Mouse (Mus musculus) heart, embryonic 14.5 days (tissue): ENCODE results near the gene 6430548M08Rik. TPM values are rescaled to one million over a fixed set of nuclear protein-coding genes. Genes with fewer than 3 reads are reported as not detected.
A peak's percentile ranks its signal among the peaks of the same experiment; 100 is the strongest.

Experiments used
- ATAC-seq: fragments of 200-750 bp; cut with Nextera tagmentation; 2 replicates; pipeline ENCODE4 v1.8.0; 2017; ENCODE audit warnings: low read depth, moderate TSS enrichment; ENCODE audit not compliant: insufficient number of reproducible peaks, insufficient read depth, low FRiP score
- H3K27ac ChIP-seq, 2 experiments: fragments of 200-500 bp in 1 of 2; fragments of 300-500 bp in 1 of 2; sonication (generic) in 1 of 2; replicated peaks in 1 of 2; 2 replicates each; pipeline ENCODE4 v1.5.1; 2012 to 2014; ENCODE audit warnings: low read depth in 2 of 2, low read length in 2 of 2, control low read depth in 1 of 2, mild to moderate bottlenecking in 1 of 2, mixed read lengths in 1 of 2; ENCODE audit not compliant: control insufficient read depth in 1 of 2, insufficient read depth in 1 of 2
- H3K27me3 ChIP-seq: fragments of 300-500 bp; sonication (generic); 2 replicates; pipeline ENCODE4 v1.6.1; 2014; ENCODE audit warnings: mild to moderate bottlenecking, low read length, control low read depth; ENCODE audit not compliant: control insufficient read depth, insufficient read depth
- H3K36me3 ChIP-seq: fragments of 300-500 bp; sonication (generic); 2 replicates; pipeline ENCODE4 v1.6.1; 2014; ENCODE audit warnings: mild to moderate bottlenecking, control low read depth, low read length, mixed read lengths; ENCODE audit not compliant: control insufficient read depth, insufficient read depth
- H3K4me1 ChIP-seq, 2 experiments: fragments of 200-500 bp in 1 of 2; fragments of 300-500 bp in 1 of 2; sonication (generic) in 1 of 2; 2 replicates each; pipeline ENCODE4 v1.6.1; 2012 to 2014; ENCODE audit warnings: low read length in 2 of 2, control low read depth in 1 of 2, mixed read lengths in 1 of 2; ENCODE audit not compliant: control insufficient read depth in 2 of 2, insufficient read depth in 2 of 2
- H3K4me2 ChIP-seq: fragments of 300-500 bp; sonication (generic); 2 replicates; pipeline ENCODE4 v1.6.1; 2014; ENCODE audit warnings: mild to moderate bottlenecking, low read length
- H3K4me3 ChIP-seq, 2 experiments: fragments of 200-500 bp in 1 of 2; fragments of 300-500 bp in 1 of 2; sonication (generic) in 1 of 2; 2 replicates each; pipeline ENCODE4 v1.5.1; 2012 to 2014; ENCODE audit warnings: low read length in 2 of 2, mild to moderate bottlenecking in 2 of 2, control low read depth in 1 of 2, low read depth in 1 of 2, moderate library complexity in 1 of 2; ENCODE audit not compliant: control insufficient read depth in 1 of 2, insufficient read depth in 1 of 2
- H3K9ac ChIP-seq: fragments of 300-500 bp; sonication (generic); 2 replicates; pipeline ENCODE4 v1.6.1; 2014; ENCODE audit warnings: mild to moderate bottlenecking, low read length
- H3K9me3 ChIP-seq: fragments of 300-500 bp; sonication (generic); 2 replicates; pipeline ENCODE4 v1.6.1; 2016; ENCODE audit warnings: low read length, control low read depth; ENCODE audit not compliant: control insufficient read depth
- WGBS: fragments of 180-500 bp; shearing (Covaris S2); extraction: QIAGEN DNeasy Blood & Tissue Kit; methylation state at CpG from one replicate; pipeline ENCODE4 v1.1.7; 2014; 5-methylcytosine and 5-hydroxymethylcytosine counted together
- polyA plus RNA-seq: library from polyadenylated mRNA; unstranded; fragments of >200 nt; fragmentation: Nextera tagmentation; extraction: Ambion mirVana; gene quantifications from 2 replicates; pipeline ENCODE4 v1.2.1, GENCODE M21; 2014

Gene 6430548M08Rik
- polyA plus RNA-seq, 1 experiment from 2014 or later = 9.2 TPM

DNA sequence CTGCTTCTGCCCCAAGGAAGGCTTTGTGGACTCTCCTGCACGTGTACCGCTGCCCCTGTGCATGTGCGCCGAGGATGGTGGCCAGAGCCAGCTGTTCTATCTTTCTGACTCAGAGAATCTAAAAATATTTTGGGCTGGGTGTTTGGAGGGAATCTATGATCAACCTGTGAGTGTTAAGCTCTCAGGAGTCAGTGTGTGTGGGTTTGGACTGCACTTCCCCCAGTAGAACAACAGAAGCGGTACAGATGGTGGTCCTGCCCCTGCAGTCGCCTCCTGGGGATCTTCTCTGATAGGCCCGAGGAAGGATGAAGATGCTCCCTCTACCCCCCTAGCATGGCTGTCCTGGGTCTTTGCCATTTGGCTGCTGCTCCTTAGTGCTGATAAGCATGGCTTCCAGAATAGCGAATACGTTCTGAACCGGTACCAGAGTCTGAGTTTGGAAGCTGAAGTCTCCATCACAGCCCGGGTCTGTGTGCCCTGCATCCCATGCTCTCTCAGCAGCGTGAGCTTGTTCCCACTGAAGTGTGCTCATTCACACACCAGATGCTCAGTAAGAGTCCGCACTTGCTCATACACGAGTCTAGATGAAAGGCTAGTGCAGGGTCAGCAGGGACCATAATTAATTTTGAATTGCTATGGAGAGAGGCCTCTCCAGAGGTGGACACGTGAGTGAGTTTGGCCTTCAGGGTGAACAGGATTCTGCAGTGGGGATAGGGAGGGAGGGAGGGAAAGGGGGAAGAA lies 30.1 kb downstream of the 6430548M08Rik start:
- H3K4me1 ChIP-seq = peaks cover 19 to 41% of the 10 kb centered on the region in 2 experiments
- H3K4me3 ChIP-seq = no peak overlapping the region
- no peak overlapping the region for H3K27ac ChIP-seq
- no peaks in the 10 kb centered on the region for H3K9me3 ChIP-seq
- 0 out of 2 replicates have a peak overlapping the region, but pooled peaks have one; percentile 25 for H3K9ac ChIP-seq
- 53% methylated on average over 15 of the region's 15 CpGs for WGBS
- peaks cover 15% of the 10 kb centered on the region for H3K36me3 ChIP-seq
- H3K27me3 ChIP-seq = no peaks in the 10 kb centered on the region
- no peak overlapping the region for H3K4me2 ChIP-seq
- ATAC-seq = no peak

DNA sequence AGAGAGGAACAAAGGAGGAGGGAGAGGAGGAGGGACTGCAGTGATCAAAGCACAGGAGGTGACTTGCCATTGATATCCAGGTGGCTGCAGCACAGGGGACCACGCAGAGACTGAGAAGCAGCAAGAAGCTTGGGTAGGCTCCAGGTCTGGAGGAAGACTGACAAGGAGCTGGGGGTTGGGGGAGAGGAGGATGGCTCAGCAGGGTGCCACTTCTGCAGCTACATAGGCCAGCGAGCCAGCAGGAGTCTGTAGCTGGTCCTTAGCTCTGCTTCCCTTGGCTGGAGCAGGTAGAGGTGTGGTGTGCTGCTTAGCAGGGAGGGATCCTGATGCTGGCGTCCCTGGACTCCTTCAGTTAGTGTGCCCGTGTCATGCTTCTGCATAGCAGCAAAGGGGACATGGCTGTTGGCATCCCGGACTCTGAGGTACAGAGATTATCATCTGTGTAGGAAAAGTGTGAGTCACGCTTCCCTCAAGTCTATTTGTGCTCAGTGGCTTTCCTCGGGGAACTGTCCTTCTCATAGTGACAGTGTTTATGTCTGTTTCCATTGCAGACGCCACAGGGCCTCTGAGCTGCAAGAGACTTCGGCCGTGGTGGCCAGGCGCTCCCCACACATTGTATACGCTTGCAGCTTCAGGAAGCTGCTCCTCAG lies 30.8 kb downstream of the 6430548M08Rik start:
- Histone ChIP-seq H3K9ac (no peak overlapping the region), H3K36me3 (peaks cover 16% of the 10 kb centered on the region), H3K4me2 (no peak overlapping the region), H3K4me1 (peaks cover 17 to 36% of the 10 kb centered on the region in 2 experiments), H3K4me3 (no peak overlapping the region), H3K27me3 (no peaks in the 10 kb centered on the region), H3K27ac (no peak overlapping the region), H3K9me3 (no peaks in the 10 kb centered on the region)
- no peak for ATAC-seq
- 39% methylated on average over 12 of the region's 12 CpGs for WGBS

DNA sequence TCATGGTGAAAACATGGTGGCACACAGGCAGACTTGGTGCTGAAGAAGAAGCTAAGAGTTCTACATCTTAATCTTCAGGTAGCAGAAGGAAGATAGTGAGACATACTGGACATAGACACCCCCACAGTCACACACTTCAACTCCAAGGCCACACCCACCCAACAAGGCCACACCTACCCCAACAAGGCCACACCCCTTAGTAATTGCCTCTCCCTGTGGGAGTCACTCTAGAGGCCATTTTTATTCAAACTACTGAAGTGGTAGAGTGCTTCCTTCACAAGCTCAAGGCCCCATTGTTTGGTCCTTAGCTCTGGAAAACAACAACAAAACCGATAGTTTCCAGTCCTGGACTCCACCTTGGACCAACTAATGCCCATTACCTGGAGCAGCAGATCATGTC lies 32.1 kb downstream of the 6430548M08Rik start:
- WGBS = 92% methylated on average over 1 of the region's 1 CpGs
- Histone ChIP-seq H3K36me3 (peaks cover 22% of the 10 kb centered on the region), H3K27ac (no peak overlapping the region), H3K4me1 (peaks cover 11 to 23% of the 10 kb centered on the region in 2 experiments; a peak in 3 of 4 replicates), H3K9me3 (no peaks in the 10 kb centered on the region), H3K4me2 (no peak overlapping the region), H3K4me3 (no peak overlapping the region), H3K27me3 (no peaks in the 10 kb centered on the region), H3K9ac (no peak overlapping the region)
- ATAC-seq = no peak

DNA sequence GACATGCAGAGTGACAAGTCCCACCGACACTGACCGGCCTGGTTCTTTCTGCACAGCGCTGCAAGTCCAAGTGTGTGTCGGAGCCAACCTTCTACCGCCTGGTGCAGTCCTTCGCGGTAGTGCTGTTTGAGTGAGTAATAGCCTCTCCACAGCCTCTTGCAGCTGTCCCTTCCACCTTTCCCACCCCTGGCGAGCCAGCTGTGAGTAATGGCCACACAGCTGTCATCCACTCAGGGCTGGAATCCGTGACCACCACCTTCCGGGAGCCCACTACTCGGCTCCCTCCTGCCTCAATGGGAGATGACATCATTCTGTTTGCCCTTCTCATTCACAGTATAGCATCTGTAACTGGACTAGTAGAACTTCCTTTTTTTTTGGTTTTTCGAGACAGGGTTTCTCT lies 36.1 kb downstream of the 6430548M08Rik start:
- H3K36me3 ChIP-seq = peaks cover 51% of the 10 kb centered on the region
- no peak for ATAC-seq

GRCm38 (mm10) chr8:120151151-120151550 lies 37.2 kb downstream of the 6430548M08Rik start:
- Histone ChIP-seq H3K4me1 (no peaks in the 10 kb centered on the region; a peak in 1 of 4 replicates), H3K4me2 (no peak overlapping the region), H3K36me3 (peaks cover 46% of the 10 kb centered on the region), H3K4me3 (no peak overlapping the region), H3K27me3 (no peaks in the 10 kb centered on the region), H3K9ac (no peak overlapping the region), H3K27ac (no peak overlapping the region), H3K9me3 (no peaks in the 10 kb centered on the region)
- no peak for ATAC-seq
- WGBS = 68% methylated on average over 9 of the region's 9 CpGs

More for the DNA sequence above, 36.1 kb downstream of the 6430548M08Rik start:
- Histone ChIP-seq H3K27ac (no peak overlapping the region), H3K4me3 (no peak overlapping the region), H3K4me1 (peaks cover 2 to 3% of the 10 kb centered on the region in 2 experiments; a peak in 3 of 4 replicates), H3K9me3 (no peaks in the 10 kb centered on the region), H3K27me3 (no peaks in the 10 kb centered on the region), H3K4me2 (no peak overlapping the region), H3K9ac (no peak overlapping the region)
- WGBS = 72% methylated on average over 12 of the region's 12 CpGs

- H3K36me3 ChIP-seq = peaks cover 44% of the 10 kb centered on the region
- H3K4me3 ChIP-seq = no peak overlapping the region
- H3K9me3 ChIP-seq = no peaks in the 10 kb centered on the region
- no peak overlapping the region for H3K27ac ChIP-seq
- ATAC-seq = no peak
- 54% methylated on average over 7 of the region's 7 CpGs for WGBS
- H3K27me3 ChIP-seq = no peaks in the 10 kb centered on the region
- H3K4me2 ChIP-seq = no peak overlapping the region
- no peaks in the 10 kb centered on the region; a peak in 1 of 4 replicates for H3K4me1 ChIP-seq
- no peak overlapping the region for H3K9ac ChIP-seq
Measured at GRCm38 (mm10) chr8:120152636-120153035, 38.7 kb downstream of the 6430548M08Rik start.

GRCm38 (mm10) chr8:120160366-120160765 lies 46.4 kb downstream of the 6430548M08Rik start:
- no peak for ATAC-seq

More at GRCm38 (mm10) chr8:120160366-120160765, 46.4 kb downstream of the 6430548M08Rik start:
- H3K4me3 ChIP-seq = no peak overlapping the region
- H3K27me3 ChIP-seq = no peaks in the 10 kb centered on the region
- H3K36me3 ChIP-seq = peaks cover 21% of the 10 kb centered on the region; the same call in 1 of the 2 replicates
- no peak overlapping the region for H3K4me2 ChIP-seq
- H3K9me3 ChIP-seq = no peaks in the 10 kb centered on the region
- H3K27ac ChIP-seq = no peak overlapping the region
- 84% methylated on average over 8 of the region's 8 CpGs for WGBS
- no peak overlapping the region for H3K9ac ChIP-seq
- peaks cover 3 to 6% of the 10 kb centered on the region in 2 experiments; a peak in 2 of 4 replicates for H3K4me1 ChIP-seq
